Mouse (Mus musculus): ENCODE measurements at regions not wholly inside any gene's neighbourhood (a gene's known extent, or its start where the extent isn't known, plus 50 kb on each side); places are given as distances from the start of the nearest gene placed in this dataset.

DNA sequence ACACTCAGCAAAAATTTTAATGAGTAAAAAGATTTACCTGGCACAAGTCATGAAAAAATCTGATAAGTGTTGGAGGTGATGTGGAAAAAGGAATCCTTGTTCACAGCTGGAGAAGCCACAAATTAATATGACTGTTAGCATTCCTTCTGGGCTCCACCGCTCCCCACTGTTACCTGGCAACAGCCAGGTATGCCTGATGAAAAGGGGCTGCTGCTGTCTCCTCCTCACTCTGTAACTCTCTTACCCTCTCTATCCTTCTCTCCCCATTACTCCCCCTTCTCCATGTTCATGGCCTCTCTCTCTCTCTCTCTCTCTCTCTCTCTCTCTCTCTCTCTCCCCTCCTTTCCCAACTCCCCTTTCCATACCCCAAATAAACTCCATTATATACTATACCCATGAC is 169.6 kb upstream of the Fer start:
- TF ChIP-seq CTCF (IDR thresholded peaks at IDR 0.05; ENCODE audit: borderline replicate concordance, extremely low read depth, insufficient read depth, insufficient read length) (no peak), POLR2A (IDR thresholded peaks at IDR 0.05; ENCODE audit: borderline replicate concordance, extremely low read depth, insufficient read depth, insufficient read length, poor library complexity, severe bottlenecking) (no peak)

Data from brain, embryonic 14.5 days (tissue).